Comparison of ENCODE assay signal across 8 mouse cellular contexts in the genomic region with DNA sequence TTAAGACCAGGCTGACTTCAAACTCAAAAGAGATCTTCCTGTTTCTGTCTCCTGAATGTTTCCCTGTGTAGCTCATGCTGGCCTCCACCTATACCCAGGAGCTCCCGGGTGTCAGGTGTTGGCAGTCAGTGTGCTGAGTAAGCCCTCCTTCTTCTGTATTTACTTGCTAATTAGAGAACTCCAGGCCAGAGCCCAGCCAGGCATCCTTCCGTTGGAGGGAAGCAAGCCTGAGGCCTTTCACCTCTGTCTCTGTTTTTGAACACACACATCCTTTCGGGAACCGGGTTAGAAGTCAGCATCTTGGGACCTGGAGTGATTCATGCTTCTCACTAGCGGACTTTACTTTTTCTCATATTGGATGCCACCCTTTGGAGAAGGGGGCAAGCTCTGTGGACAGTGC. TPM values are rescaled to one million over a fixed set of nuclear protein-coding genes. Genes with fewer than 3 reads are reported as not detected.
DNase-seq lines count a peak whose midpoint lies in the region; ATAC-seq lines count a peak whose summit lies in the region.

No protein-coding gene starts in this region.

- peak overlapping the region; percentile 87 for H3K4me2 ChIP-seq in forebrain, embryonic 13.5 days
- peak overlapping the region; percentile 95 for H3K4me2 ChIP-seq in limb, embryonic 13.5 days (replicated peaks)
- H3K4me2 ChIP-seq in stomach, embryonic 14.5 days (replicated peaks; ENCODE audit: low read depth, low read length), result peak overlapping the region; percentile 92

- peaks cover 60% of the 10 kb centered on the region for H3K4me1 ChIP-seq in megakaryocyte, embryonic 14.5 days
- peaks cover 26% of the 10 kb centered on the region for H3K4me1 ChIP-seq in forebrain, embryonic 13.5 days
- H3K4me1 ChIP-seq in limb, embryonic 13.5 days, result peaks cover 29% of the 10 kb centered on the region
- peaks cover 12% of the 10 kb centered on the region for H3K4me1 ChIP-seq in stomach, embryonic 14.5 days (ENCODE audit: control insufficient read depth, insufficient read depth, low read length)

- no peak for DNase-seq in urinary bladder, postnatal 25 days (ENCODE audit: low spot score)
- no peak for DNase-seq in cerebellum, adult 11 months
- DNase-seq in testis, postnatal 10 days (ENCODE audit: low spot score), result no peak

- H3K27me3 ChIP-seq in megakaryocyte, embryonic 14.5 days (replicated peaks), result no peaks in the 10 kb centered on the region
- H3K27me3 ChIP-seq in forebrain, embryonic 13.5 days, result no peaks in the 10 kb centered on the region
- H3K27me3 ChIP-seq in limb, embryonic 13.5 days, result no peaks in the 10 kb centered on the region
- H3K27me3 ChIP-seq in stomach, embryonic 14.5 days (ENCODE audit: control insufficient read depth, insufficient read depth, low read length), result no peaks in the 10 kb centered on the region

- H3K9me3 ChIP-seq in megakaryocyte, embryonic 14.5 days, result peaks cover 9% of the 10 kb centered on the region; the same call in 1 of the 2 replicates
- no peaks in the 10 kb centered on the region for H3K9me3 ChIP-seq in forebrain, embryonic 13.5 days (replicated peaks)
- no peaks in the 10 kb centered on the region; the same call in 1 of the 2 replicates for H3K9me3 ChIP-seq in limb, embryonic 13.5 days
- no peaks in the 10 kb centered on the region for H3K9me3 ChIP-seq in stomach, embryonic 14.5 days (ENCODE audit: control insufficient read depth, low read depth, low read length)

- no peak overlapping the region for H3K27ac ChIP-seq in forebrain, embryonic 13.5 days
- H3K27ac ChIP-seq in limb, embryonic 13.5 days, result no peak overlapping the region
- H3K27ac ChIP-seq in stomach, embryonic 14.5 days (ENCODE audit: low read length), result no peak overlapping the region

- ATAC-seq in megakaryocyte, adult 5-6 weeks (ENCODE audit: poor library complexity, severe bottlenecking), result no peak
- ATAC-seq in forebrain, embryonic 13.5 days, result no peak
- ATAC-seq in limb, embryonic 13.5 days (ENCODE audit: low FRiP score, low read depth), result no peak
- ATAC-seq in stomach, embryonic 14.5 days (ENCODE audit: insufficient number of reproducible peaks, insufficient read depth, low FRiP score, low read depth), result no peak

- peak overlapping the region; percentile 95 for H3K4me3 ChIP-seq in megakaryocyte, embryonic 14.5 days (replicated peaks)
- peak overlapping the region; percentile 79 for H3K4me3 ChIP-seq in forebrain, embryonic 13.5 days
- H3K4me3 ChIP-seq in limb, embryonic 13.5 days, result peak overlapping the region; percentile 76
- peak overlapping the region; percentile 55 for H3K4me3 ChIP-seq in stomach, embryonic 14.5 days (ENCODE audit: low read depth, low read length)

- 74% methylated on average over 5 of the region's 5 CpGs for WGBS in forebrain, embryonic 13.5 days
- WGBS in limb, embryonic 13.5 days, result 76% methylated on average over 5 of the region's 5 CpGs
- 66% methylated on average over 5 of the region's 5 CpGs for WGBS in stomach, embryonic 14.5 days

- H3K36me3 ChIP-seq in megakaryocyte, embryonic 14.5 days (replicated peaks; ENCODE audit: low read length), result peaks cover 55% of the 10 kb centered on the region
- H3K36me3 ChIP-seq in forebrain, embryonic 13.5 days (ENCODE audit: poor library complexity, severe bottlenecking), result peaks cover 39% of the 10 kb centered on the region
- H3K36me3 ChIP-seq in limb, embryonic 13.5 days, result peaks cover 45% of the 10 kb centered on the region
- H3K36me3 ChIP-seq in stomach, embryonic 14.5 days (ENCODE audit: control insufficient read depth, insufficient read depth, low read length), result peaks cover 27% of the 10 kb centered on the region

- H3K9ac ChIP-seq in forebrain, embryonic 13.5 days, result no peak overlapping the region
- no peak overlapping the region for H3K9ac ChIP-seq in limb, embryonic 13.5 days
- H3K9ac ChIP-seq in stomach, embryonic 14.5 days (replicated peaks; ENCODE audit: low read depth, low read length), result peak overlapping the region; percentile 55; the same call in 1 of the 2 replicates

RNA-seq across cellular contexts. Expression of a gene that starts 1.4 kb away (rescaled TPM):
- 9.0 and 23.2 TPM in 2 replicates for polyA plus RNA-seq in megakaryocyte, embryonic 14.5 days (2012; ENCODE audit: insufficient read depth, low replicate concordance)
- total RNA-seq in megakaryocyte, adult 5-6 weeks (2015), result not detected in 2 replicates
- not detected in 2 replicates for total RNA-seq in megakaryocyte, adult 5-6 weeks (2017)
- 2.3 TPM in 1 of 2 replicates, not detected in the other for polyA plus RNA-seq in forebrain, embryonic 13.5 days (2015; fragmentation: Nextera tagmentation; extraction: Ambion mirVana)
- polyA plus RNA-seq in limb, embryonic 13.5 days (2015; fragmentation: Nextera tagmentation; extraction: Ambion mirVana), result 3.9 TPM in 1 of 2 replicates, not detected in the other
- polyA plus RNA-seq in stomach, embryonic 14.5 days (2014; fragmentation: Nextera tagmentation; extraction: Ambion mirVana), result 6.5 TPM in 1 of 2 replicates, not detected in the other

RNA-seq across cellular contexts. Expression of a gene that starts 1.5 kb away (rescaled TPM):
- polyA plus RNA-seq in megakaryocyte, embryonic 14.5 days (2012; ENCODE audit: insufficient read depth, low replicate concordance), result 11.6 and 90.7 TPM in 2 replicates
- total RNA-seq in megakaryocyte, adult 5-6 weeks (2015), result 22.1 and 22.7 TPM in 2 replicates
- 118 and 137 TPM in 2 replicates for total RNA-seq in megakaryocyte, adult 5-6 weeks (2017)
- polyA plus RNA-seq in forebrain, embryonic 13.5 days (2015; fragmentation: Nextera tagmentation; extraction: Ambion mirVana), result 329 and 347 TPM in 2 replicates
- polyA plus RNA-seq in limb, embryonic 13.5 days (2015; fragmentation: Nextera tagmentation; extraction: Ambion mirVana), result 389 and 422 TPM in 2 replicates
- 324 and 346 TPM in 2 replicates for polyA plus RNA-seq in stomach, embryonic 14.5 days (2014; fragmentation: Nextera tagmentation; extraction: Ambion mirVana)

RNA-seq across cellular contexts. Expression of a gene that starts 14.6 kb away (rescaled TPM):
- polyA plus RNA-seq in megakaryocyte, embryonic 14.5 days (2012; ENCODE audit: insufficient read depth, low replicate concordance), result 14.2 and 28.4 TPM in 2 replicates
- 15.3 and 18.1 TPM in 2 replicates for total RNA-seq in megakaryocyte, adult 5-6 weeks (2015)
- 27.4 and 40.0 TPM in 2 replicates for total RNA-seq in megakaryocyte, adult 5-6 weeks (2017)
- 103 and 115 TPM in 2 replicates for polyA plus RNA-seq in forebrain, embryonic 13.5 days (2015; fragmentation: Nextera tagmentation; extraction: Ambion mirVana)
- 89.3 and 96.0 TPM in 2 replicates for polyA plus RNA-seq in limb, embryonic 13.5 days (2015; fragmentation: Nextera tagmentation; extraction: Ambion mirVana)
- polyA plus RNA-seq in stomach, embryonic 14.5 days (2014; fragmentation: Nextera tagmentation; extraction: Ambion mirVana), result 41.5 and 44.3 TPM in 2 replicates

RNA-seq across cellular contexts. Expression of a gene that starts 25.9 kb away (rescaled TPM):
- polyA plus RNA-seq in megakaryocyte, embryonic 14.5 days (2012; ENCODE audit: insufficient read depth, low replicate concordance), result 284 and 814 TPM in 2 replicates
- total RNA-seq in megakaryocyte, adult 5-6 weeks (2015), result 82.8 and 97.8 TPM in 2 replicates
- total RNA-seq in megakaryocyte, adult 5-6 weeks (2017), result 50.0 and 54.8 TPM in 2 replicates
- 57.8 and 63.6 TPM in 2 replicates for polyA plus RNA-seq in forebrain, embryonic 13.5 days (2015; fragmentation: Nextera tagmentation; extraction: Ambion mirVana)
- 122 and 124 TPM in 2 replicates for polyA plus RNA-seq in limb, embryonic 13.5 days (2015; fragmentation: Nextera tagmentation; extraction: Ambion mirVana)
- polyA plus RNA-seq in stomach, embryonic 14.5 days (2014; fragmentation: Nextera tagmentation; extraction: Ambion mirVana), result 198 and 200 TPM in 2 replicates
